Mouse (Mus musculus) gastrocnemius, adult 2 months (tissue): ENCODE results near the gene Gdpd3. TPM values are rescaled to one million over a fixed set of nuclear protein-coding genes. Genes with fewer than 3 reads are reported as not detected.
A peak's percentile ranks its signal among the peaks of the same experiment; 100 is the strongest.

ENCODE experiments used
- DNase-seq: peaks from one replicate; pipeline ENCODE4 v3.0.0; 2022
- H3K27ac ChIP-seq: fragments of 200-600 bp; 2 replicates; pipeline ENCODE4 v1.8.1; 2022; ENCODE audit warnings: mild to moderate bottlenecking
- H3K4me3 ChIP-seq: fragments of 200-600 bp; 2 replicates; pipeline ENCODE4 v1.8.1; 2022; ENCODE audit warnings: mild to moderate bottlenecking, moderate library complexity
- CTCF ChIP-seq: fragments of 200-600 bp; IDR thresholded peaks from 2 replicates; pipeline ENCODE4 v1.8.1; 2022; ENCODE audit warnings: antibody characterized with exemption, mild to moderate bottlenecking, moderate library complexity
- intact Hi-C: fragments of 180-260 bp; cut with DNase I; formaldehyde crosslinking; loops from one replicate; pipeline ENCODE4 v1.15.1; 2025
- total RNA-seq, 2 experiments: library from RNA; stranded (reverse); gene quantifications; 2 replicates each; pipeline ENCODE4 v1.2.3; 2021

Gdpd3 gene
- total RNA-seq, 2 experiments from 2014 or later, result 0.67 to 1.3 TPM

- Histone ChIP-seq H3K27ac (peak overlapping the region; percentile 99), H3K4me3 (peak overlapping the region; percentile 75)
- peak; percentile 96; the same call in 1 of the 2 replicates for TF ChIP-seq CTCF
- intact Hi-C loops, result loop anchor here (10.0 kb wide), 2 partner anchors 305 to 345 kb away; partner anchors contain the start of gene Sh2b1
- DNase-seq, result peak; percentile 90
Measured at GRCm38 (mm10) chr7:126779983-126780970, 14.1 kb downstream of the Gdpd3 start.

- TF ChIP-seq CTCF, result no peak
- Histone ChIP-seq H3K27ac (peak within 1 kb of the TSS; percentile 99), H3K4me3 (peak within 1 kb of the TSS; percentile 75)
- intact Hi-C loops, result no loop called here
- DNase-seq, result peak; percentile 67
Measured at GRCm38 (mm10) chr7:126780971-126781635, 15.0 kb downstream of the Gdpd3 start, which contains the start of gene Tbx6. Gene Tbx6, plus strand, starts transcription at chr7:126781483.

GRCm38 (mm10) chr7:126781661-126782370 is 15.7 kb downstream of the Gdpd3 start:
- DNase-seq, result no peak
- peak overlapping the region; percentile 75; the same call in 1 of the 2 replicates for H3K4me3 ChIP-seq
- peak overlapping the region; percentile 70; the same call in 1 of the 2 replicates for H3K27ac ChIP-seq
- intact Hi-C loops, result no loop called here
- no peak for TF ChIP-seq CTCF

GRCm38 (mm10) chr7:126782693-126783092 is 16.6 kb downstream of the Gdpd3 start:
- DNase-seq, result no peak
- no peak overlapping the region for H3K4me3 ChIP-seq
- H3K27ac ChIP-seq, result no peak overlapping the region
- no peak for TF ChIP-seq CTCF
- intact Hi-C loops, result no loop called here

- intact Hi-C loops, result no loop called here
- TF ChIP-seq CTCF, result no peak
Measured at GRCm38 (mm10) chr7:126784469-126784868, 18.3 kb downstream of the Gdpd3 start.

GRCm38 (mm10) chr7:126785056-126785455 is 18.9 kb downstream of the Gdpd3 start:
- intact Hi-C loops, result no loop called here
- no peak for DNase-seq
- TF ChIP-seq CTCF, result no peak
- no peak overlapping the region for H3K4me3 ChIP-seq
- H3K27ac ChIP-seq, result no peak overlapping the region

More at GRCm38 (mm10) chr7:126784469-126784868, 18.3 kb downstream of the Gdpd3 start:
- H3K4me3 ChIP-seq, result no peak overlapping the region
- H3K27ac ChIP-seq, result no peak overlapping the region
- no peak for DNase-seq

- Histone ChIP-seq H3K4me3 (no peak overlapping the region), H3K27ac (no peak overlapping the region)
- no peak for DNase-seq
- TF ChIP-seq CTCF, result no peak
- intact Hi-C loops, result no loop called here
Measured at GRCm38 (mm10) chr7:126786142-126786541, 20.0 kb downstream of the Gdpd3 start.

- H3K4me3 ChIP-seq, result no peak overlapping the region
- H3K27ac ChIP-seq, result no peak overlapping the region
- no peak for TF ChIP-seq CTCF
- intact Hi-C loops, result no loop called here
- no peak for DNase-seq
Measured at GRCm38 (mm10) chr7:126789141-126789540, 23.0 kb downstream of the Gdpd3 start.

GRCm38 (mm10) chr7:126791851-126792720 is 26.0 kb downstream of the Gdpd3 start, which contains the start of gene Ppp4c:
Gene Ppp4c, minus strand, starts transcription at chr7:126792496.
- intact Hi-C loops, result loop anchor here (10.0 kb wide), 1 partner anchor 327 kb away; the partner anchor contains the start of gene Atp2a1
- TF ChIP-seq CTCF, result no peak
- peak within 1 kb of the TSS; percentile 91 for H3K27ac ChIP-seq
- peak; percentile 98 for DNase-seq
- H3K4me3 ChIP-seq, result peak within 1 kb of the TSS; percentile 84

GRCm38 (mm10) chr7:126792721-126793443 is 26.7 kb downstream of the Gdpd3 start:
- DNase-seq, result peak; percentile 62
- intact Hi-C loops, result loop anchor here (10.0 kb wide), 1 partner anchor 328 kb away; the partner anchor contains the start of gene Atp2a1
- Histone ChIP-seq H3K27ac (peak overlapping the region; percentile 91), H3K4me3 (peak overlapping the region; percentile 84)
- TF ChIP-seq CTCF, result no peak
